Mouse (Mus musculus): ENCODE measurements around the gene Rptor.
A peak's percentile ranks its signal among the peaks of the same experiment; 100 is the strongest.

Rptor gene

DNA sequence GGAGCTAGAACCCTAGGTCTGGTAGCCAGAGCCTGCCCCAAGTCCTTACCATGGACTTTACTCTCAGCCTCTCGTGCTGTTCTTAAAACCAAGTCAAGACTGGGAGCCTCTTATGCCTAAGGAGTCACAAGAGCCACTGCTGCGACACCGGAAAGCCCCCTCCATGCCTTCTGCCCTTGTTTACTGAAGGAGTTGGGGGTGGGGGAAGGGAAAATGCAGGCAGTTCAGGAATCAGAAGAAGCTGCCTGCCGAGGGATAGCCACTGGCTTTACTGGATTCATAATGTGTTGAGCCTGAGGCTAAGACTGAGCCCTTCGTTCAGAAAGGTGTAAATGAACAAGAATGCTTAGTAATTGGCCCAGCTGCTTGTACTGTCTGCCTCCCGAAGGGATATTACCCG, 310.1 kb downstream of the Rptor start:
- DNase-seq: no peak

DNA sequence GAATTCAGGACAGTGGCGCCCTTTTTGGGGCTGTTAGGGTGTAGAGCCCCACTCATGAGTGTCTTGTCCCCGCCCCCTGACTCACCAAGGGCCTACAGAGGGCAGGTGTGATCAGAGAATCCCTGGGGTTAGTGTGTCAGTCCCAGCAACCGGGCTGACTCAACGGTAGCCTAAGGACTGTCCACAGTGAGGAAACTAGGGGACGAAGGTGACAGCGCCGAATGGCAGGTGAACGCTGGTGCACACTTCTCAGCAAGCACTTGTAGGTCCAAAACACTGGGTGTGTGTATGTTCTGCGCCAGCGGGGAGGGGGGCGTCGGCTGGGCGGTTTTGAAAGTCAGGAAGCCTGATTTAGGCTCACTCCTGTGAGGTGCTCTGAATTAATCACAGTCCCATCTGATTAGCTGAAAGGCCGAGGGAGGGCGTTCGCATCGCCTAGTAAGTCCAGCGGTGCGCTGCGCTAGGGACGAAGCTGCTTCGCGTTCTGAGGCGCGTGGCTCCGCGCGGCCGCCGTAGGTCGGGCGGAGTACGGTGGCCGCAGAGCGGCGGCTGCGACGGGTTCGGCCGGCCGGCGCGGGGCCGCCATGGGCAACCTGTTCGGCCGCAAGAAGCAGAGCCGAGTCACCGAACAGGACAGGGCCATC, 310.7 kb downstream of the Rptor start, which contains the start of gene Chmp6:
TSS of gene Chmp6 (plus strand) at position 151 of the 644 bp plus-strand sequence.
- DNase-seq: peak; percentile 98

DNA sequence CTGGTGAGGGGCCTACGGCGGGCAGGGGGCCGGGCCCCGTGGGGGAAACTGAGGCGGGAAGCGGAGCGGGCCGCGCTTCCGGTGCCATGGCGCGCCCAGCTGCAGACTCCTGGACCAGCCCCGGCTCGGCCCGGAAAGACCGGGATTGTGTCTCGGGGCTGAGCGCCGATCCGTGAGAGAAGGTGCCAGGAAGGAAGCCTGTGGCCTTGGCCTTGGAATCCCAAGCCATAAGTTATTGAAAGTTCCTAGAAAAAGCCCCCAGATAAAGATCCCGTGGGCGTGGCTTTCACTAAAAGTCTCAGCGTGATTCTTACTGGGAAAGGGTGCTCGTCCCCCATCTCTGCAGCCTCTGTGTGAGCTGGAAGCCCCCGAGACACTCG, 311.2 kb downstream of the Rptor start:
- no peak for DNase-seq

DNA sequence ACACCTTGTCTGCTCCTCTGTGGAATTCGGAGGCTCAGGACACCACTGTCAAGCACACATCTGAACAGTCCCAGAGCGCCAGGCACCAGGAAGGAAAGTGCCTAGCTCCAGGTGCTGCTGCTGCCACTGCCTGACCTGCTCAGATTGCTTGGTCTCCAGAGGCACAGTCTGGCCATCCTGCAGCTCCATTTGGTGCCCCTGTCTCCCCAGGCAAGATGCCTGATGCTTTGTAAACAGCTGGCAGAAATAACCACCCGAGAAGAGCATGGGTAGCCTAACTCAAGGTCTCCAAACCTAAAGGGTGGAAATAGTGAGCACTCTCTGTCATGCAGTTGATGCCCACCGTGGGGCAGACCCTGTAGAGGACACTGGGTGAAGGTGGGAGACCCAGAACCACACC, 311.7 kb downstream of the Rptor start:
- no peak for DNase-seq

DNA sequence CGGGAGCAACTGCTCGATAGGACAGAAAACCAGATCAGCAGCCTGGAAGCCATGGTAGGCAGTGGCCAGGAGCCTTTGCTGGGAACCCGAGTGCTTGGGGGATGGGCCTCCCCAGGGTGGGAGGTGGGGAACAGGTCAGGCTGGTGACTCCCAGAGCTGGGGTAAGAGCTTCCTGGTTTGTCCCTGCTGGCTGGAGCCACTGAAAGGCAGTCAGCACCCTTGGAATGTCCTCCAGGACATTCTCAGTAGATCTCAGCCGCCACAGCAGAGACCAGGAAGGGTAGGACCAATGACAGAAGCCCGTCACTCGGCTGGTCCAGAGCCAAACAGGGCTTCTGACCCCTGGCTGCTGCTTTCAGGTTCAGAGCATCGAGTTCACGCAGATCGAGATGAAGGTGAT, 313.0 kb downstream of the Rptor start:
- DNase-seq: no peak

DNA sequence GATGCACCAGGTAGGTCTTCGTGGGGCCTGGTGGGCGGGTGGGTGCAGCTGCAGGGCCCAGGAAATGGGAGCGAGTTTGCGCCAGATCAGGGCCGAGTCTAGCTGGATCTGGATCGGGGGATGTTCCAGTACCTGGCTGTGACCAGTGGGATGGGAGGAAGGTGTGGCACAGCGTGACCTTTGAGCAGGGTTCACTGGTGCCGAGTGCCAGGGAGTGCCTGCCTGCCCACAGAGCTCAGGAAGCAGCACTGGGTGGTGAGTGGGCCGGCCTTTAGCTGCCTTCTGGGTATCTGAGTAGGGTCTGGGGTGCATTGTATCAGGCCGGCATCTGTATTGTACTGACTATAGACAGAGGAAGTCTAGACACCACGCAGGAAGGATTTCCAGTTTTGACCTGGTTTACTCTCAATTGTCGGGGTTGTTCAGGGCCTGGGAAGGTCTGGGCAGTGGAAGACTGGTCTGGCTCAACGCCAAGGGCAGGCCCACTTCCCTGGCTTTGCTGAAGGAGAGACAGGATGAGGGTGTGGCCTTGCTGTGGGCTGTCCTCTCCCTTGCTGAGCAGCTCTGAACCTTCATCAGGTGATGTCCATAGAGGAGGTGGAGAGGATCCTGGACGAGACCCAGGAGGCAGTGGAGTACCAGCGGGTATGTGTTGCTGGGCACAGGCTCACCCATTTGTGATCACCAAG, 313.5 kb downstream of the Rptor start:
- DNase-seq: no peak

DNA sequence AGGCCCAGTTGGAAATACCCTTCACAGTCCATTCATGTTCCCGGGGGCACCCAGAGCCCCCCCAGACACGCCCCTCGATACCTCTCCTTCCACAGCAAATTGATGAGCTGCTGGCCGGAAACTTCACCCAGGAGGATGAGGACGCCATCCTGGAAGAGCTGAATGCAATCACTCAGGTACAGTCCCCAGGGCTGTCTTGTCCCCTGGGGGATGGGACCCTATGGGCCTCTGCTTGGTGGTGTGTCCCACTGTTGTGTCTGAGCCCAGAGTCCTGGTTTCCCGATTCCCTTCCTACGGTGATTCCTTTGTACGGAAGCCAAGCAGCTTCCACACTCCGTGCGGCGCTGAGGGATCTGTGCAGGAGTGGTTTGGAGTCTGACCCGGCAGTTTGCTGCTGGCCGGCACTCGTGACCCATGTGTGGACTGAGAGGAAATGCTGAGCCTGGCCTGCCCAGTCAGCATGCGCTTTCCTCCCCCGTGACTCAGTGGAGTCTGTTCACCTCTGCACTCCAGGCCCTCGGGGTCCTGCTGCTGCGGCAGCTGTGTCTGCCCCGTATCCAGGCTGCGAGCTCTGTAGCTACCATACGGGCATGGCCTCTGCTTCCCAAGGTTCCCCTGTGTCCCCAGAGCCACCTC, 314.2 kb downstream of the Rptor start:
- no peak for DNase-seq

DNA sequence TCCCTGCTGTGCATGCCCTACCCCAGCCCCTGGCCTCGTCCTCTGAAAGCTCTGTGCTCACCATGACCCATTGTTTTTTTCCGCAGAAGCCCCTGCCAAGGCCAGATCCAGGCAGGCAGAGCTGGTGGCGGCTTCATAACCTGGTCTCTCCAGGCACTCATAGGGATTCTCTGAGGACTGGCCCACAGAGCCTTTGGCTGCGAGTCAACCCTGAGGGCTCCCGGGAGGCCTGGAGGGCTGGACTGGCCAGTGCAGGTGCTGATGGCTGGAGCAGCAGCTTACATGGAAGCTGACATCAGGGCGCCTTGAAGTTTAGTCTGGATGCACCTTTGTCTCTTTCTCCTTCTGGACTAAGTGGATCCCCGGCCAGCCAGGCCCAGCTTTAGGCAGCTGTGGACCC, 315.8 kb downstream of the Rptor start:
- DNase-seq: no peak

DNA sequence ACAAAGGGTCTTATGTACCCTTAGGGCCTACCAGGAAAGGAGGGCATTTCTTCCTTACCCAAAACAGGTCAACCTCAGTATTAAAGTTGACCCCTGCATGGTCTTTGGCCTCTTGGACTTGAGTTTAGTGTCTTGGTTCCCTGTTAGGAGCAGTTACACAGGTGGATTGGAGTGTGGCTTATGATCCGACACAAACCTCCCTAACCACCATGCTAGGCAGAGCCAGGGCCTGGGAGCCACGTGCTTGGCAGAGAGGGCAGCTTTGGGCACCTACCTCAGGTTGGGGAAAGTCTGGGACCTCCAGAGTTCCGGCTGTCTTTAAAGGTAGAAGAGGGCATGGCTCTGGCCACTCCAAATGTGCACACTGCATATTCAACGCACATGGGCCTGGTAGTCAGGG, 316.7 kb downstream of the Rptor start:
- no peak for DNase-seq

DNA sequence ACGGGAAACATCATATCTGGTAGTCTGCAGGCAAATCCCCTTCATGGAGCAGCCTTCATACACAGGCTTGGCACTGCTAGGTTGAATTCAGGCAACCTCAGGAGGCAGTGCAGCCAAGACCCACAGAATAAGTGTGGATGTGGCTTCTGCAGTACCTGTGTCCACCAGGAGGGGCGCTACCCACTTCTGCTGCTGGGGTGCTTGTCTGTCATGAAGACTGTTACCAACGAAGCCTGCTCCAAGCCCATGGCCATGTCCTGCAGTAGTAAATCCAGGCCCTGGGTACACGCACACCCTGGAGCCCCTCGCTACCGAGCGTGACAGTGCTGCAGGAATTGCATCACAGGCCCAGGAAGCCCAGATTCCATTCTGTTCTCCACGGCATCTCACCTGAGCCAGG, 317.2 kb downstream of the Rptor start:
- DNase-seq: peak; percentile 81 to 88

DNA sequence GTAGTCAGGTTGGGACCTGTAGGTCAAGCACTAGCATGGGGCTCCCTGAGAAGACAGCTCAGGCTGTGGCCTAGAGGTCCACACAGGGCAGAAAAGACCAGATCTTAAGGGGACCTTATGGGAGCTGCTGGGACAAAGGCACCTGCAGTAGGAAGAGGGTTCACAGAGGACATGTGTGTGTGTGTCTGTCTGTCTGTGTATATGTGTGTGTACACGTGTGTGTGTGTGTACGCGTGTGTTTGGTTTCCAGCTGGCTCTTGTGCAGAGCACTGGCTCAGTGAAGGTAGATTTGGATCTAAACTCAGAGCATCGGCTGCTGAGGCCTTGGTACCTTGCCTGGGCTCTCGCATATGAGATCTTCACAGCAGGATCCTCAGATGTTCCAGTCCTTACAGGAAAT, 318.0 kb downstream of the Rptor start:
- DNase-seq: no peak

DNA sequence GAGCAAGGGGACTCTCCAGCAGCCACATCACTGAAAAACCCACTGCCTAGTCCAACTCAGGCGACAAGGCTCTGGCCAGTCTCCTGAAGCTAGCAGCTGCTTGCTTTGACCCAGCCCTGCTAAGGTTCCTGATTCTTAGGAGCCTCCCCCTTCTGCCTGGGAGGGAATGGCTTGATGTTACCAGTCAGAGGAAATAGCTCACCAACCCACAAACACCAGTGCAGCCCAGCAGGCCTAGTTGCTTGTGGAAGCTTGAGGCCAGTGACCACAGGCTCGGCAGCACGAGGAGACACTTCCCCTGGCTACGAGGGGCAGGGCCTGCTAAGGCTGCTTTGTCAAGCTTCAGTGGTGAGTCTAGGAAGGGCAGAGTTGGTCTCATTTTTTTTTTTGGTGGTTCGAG, 322.5 kb downstream of the Rptor start:
- no peak for DNase-seq

DNA sequence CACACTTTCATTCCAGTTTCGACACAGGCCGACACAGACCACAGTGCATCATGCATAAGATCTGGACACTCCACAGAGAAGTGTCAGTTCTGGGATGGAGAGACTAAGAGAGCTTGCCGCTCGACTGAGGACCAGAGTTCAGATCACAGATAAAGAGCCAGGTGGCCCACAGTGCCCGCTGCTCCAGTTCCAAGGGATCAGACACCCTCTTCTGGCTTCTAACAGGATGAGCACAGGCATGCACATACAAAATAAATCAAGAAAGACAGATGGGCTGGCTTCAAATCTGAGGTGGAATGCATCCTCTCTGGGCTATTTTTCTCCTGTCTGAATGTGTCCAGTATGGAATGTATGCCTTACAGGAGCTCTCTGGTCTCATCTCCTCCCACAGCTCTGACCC, 324.1 kb downstream of the Rptor start:
- DNase-seq: peak in 1 of 2 experiments; percentile 32

DNA sequence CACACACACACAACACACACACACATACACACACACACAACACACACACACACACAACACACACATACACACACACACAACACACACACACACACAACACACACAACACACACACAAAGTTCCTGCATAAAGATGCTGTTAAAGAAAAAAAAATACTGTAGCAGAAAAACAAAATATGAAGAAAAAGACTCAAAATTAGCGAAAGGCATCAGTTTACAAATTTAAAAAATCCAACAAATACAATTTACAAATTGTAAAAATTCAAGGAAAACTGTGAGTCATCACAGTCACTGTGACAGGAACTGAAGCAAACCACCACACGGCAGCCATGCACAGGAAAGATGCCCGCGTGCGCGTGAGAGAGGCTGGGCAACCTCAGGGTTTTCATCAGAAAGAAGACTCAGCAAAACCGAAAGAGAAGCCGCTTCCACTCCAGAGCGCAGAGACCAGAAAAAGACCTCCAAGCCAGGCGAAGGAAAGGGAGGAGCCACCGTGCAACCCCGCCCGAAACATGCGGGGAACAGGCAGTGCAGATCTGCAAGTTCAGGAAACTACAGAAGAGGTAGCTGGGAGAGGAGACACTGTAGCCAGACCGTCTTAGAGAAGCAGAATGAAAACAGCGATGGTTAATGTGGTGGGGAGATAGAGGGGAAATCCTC, 325.4 kb downstream of the Rptor start:
- no peak for DNase-seq

DNA sequence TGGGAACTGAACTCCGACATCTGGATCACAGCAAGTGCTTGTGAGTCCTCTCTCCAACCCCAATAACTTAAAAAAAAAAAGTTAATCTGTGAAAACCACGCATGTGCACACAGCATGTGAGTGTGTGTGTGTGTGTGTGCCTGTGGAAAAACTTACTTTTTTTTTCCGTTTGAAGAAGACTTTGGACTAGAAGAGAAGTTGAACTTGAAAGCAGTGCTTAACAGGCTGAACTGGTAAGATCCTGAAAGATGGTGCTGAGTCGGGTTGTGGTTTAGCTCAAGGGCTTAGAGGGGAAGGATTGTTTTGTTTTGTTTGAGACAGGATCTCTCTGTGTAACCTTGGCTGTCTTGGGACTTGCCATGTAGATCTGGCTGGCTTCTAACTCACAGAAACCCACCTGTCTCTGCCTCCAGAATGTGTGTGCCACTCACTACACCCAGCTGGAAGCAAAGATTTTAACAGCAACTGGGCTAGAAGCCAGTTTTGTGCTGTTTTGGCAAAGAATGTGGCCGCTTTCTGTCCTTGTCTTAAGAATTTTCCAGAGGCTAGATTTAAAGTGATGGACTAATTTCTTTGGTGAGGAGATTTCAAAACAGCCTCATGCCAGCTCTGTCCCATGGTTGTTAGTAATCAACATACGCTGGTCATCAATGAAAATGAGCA, 327.0 kb downstream of the Rptor start:
- no peak for DNase-seq

DNA sequence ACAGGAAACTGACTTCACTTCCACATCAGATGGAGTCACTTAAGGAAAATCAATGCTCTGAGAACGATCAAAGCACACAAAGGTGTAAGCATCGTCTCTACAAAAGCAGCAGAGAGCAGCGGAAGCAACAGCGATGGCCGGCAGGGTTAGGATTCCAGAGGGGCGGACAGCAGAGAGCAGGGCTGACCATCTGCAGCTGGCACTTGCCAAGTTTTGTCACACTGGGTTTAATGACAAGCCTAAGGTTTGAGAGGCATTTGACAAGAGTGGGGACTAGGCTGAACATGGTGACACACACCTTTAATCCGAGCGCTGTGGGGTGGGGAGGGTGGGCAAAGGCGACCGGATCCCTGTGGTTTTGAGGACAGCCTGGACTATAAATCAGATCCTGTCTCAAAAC, 329.1 kb downstream of the Rptor start:
- DNase-seq: peak in 1 of 2 experiments; percentile 57

DNA sequence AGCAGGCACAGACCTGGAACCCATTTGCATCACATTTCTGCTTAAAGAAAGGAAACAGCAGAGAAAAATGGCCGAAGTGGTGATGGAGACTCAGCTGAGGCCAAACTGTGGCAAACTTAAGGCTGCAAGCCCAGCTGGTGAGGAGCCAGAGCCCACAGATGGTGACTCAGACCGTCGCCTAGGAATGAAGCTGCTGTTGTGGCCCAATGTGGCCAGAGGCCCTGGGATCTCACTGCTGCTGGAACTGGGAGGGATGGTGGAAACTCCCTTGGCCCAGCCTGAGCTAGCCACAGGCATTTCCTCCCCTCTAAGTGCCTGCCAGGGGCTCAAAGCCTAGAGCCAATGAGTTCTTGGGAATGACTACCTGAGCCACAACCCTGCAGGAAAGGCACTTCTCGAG, 330.4 kb downstream of the Rptor start:
- no peak for DNase-seq

DNA sequence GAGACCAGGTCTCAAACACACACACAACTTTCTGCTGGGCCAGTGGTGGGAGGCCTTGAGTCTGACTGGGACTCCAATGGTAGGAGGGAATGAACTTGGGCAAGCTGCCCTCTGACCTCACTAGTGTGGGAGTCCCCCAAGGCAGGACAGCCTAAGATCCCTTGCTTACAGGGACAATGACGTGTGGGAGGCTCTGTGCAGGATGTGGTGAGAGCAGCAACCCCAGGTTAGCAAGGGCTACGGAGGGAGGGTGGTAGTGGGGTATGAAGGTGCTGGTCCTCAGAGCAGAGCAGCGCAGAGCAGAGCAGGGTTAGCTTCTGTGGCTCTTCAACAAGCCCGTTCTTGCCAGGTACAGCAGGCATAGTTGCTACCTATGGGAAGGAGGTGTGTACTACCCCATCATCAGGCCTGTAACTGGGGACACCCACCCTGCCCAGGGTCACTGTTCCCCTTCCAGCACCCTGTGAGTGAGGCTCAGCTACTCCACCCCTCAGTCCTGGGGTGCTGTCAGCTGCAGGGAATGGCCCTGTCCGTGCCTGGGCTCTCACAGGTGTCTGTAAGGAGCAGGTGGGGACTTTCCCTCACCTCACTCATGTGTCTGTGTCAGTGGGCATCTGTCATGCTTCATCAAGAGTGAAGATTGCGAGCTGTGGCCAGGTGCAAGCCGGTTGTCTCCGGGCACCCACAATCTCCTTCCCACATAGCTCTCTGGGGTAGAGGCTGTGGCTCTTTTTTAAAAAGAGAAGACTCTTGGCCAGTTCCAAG, 331.3 kb downstream of the Rptor start:
- DNase-seq: no peak

DNA sequence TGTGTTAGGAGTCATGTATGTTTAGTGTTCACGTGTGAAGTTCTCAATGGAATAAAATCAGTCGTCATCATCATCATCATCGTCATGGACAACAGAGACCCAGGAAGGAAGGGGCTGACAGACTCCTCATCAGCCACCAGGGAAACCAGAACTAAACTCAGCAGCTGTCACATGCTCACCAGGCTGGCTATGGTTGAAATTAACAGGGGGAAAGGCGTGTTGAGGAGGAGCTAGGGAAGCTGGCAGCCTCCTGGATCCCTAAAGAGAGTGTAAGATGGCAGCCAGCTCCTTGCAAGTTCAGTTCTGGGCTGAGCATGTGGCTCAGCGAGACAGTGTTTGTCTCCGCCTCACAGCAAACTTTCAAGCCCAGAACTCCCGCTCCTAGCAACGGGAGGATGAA, 332.1 kb downstream of the Rptor start:
- no peak for DNase-seq

DNA sequence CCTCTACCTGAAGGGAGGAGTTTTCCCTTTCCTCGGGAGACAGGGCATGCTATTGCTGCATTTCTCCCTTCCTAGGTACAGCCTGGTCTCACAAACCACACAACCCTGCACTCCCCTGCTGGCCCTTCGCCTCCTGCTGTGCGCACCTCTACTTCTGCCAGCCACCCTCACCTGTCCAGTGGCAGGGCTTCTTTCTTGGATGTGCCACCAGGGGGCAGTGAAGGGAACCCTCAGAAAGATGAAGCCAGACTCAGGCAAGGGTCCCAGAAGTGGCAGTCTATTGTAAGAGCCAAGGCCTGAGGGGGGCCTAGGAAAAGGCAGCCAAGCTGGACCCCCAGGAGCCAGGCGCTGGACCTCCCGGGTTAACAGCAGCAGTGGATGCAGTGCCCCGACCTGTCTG, 332.8 kb downstream of the Rptor start:
- peak; percentile 79 to 88 for DNase-seq

DNA sequence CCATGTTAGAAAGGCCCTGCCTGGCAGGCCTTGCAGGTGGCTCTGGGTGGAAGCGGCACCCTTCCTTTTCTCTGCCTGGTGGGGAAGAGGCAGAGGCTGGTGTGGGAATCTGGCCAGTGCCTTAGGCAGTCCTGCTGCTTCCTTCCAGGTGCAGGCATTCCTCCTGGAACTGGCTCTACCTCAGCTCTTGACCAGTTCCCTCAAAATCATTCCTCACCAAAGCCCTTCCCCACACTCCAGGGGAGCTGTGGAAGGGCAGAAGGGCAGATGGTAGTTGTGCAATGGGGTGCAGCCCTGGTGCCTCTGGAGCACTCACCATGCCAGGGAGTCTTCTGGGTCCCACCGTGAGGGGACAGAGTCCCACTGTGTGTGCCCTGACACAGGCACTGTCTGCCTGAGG, 333.8 kb downstream of the Rptor start:
- DNase-seq: no peak

DNA sequence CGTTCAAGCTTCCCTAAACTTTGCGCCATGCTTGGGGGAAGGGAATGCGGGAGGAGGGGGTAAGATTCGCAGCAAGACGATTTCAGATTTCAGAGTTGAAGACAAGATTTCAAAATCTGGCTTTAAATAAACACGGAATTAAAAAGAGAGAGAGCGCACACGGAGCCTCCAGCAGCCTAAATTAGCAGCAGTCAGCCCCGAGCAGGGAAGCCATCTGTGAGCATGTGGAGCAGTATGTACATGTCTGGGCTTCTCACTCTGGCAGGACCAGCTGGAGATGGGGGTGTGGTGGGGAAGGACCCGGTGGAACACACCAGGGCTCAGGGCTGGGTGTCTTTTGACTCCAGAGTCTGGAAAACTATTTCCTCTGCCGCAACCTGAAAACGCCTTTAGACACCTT, 334.5 kb downstream of the Rptor start:
- DNase-seq: no peak

All from cerebellum, postnatal 25 days (tissue).